Mouse (Mus musculus): ENCODE measurements around the gene Fzd2.
"Not testable (repeated sequence)": the region's sequence is repeated elsewhere in the genome, so short reads cannot be mapped to it uniquely, and the experiment has no call there.

DNA sequence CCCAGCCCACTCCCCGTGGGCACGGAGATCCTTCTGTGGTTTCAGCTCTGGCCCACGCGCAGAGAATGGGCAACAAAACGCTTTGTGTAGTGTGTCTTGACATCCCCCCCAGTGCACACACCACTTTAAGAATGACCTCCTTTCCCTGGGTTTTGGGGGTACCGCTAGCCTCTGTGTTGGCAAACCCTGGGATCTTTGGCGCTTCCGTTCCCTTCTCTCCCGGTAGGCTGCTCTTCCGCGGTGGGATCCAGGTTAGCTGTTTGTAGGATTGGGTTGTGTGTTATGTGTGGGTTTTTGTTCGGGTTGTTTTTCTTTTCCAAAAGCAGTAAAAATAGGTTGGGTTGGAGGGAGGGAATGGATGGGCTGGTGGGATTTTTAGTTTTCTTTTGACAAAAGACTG lies 3.0 kb downstream of the Fzd2 start:
- not testable (repeated sequence) for TF ChIP-seq CTCF (IDR thresholded peaks at IDR 0.05; ENCODE audit: control insufficient read depth, insufficient read depth, insufficient replicate concordance, low read depth, low read length); POLR2A (IDR thresholded peaks at IDR 0.05; ENCODE audit: control insufficient read depth, low read depth, low read length)

Data from testis, adult 2 months (tissue).